Mouse (Mus musculus) hindbrain, embryonic 10.5 days (tissue): Measurements from ENCODE around the gene Inpp4a. TPM values are rescaled to one million over a fixed set of nuclear protein-coding genes. Genes with fewer than 3 reads are reported as not detected.

Source experiments
- DNase-seq: peaks from one replicate; pipeline ENCODE4 v3.0.0-alpha.2; 2017; ENCODE audit warnings: low spot score
- H3K27ac ChIP-seq: fragments of 300-500 bp; sonication (generic); 2 replicates; pipeline ENCODE4 v1.5.1; 2016; ENCODE audit warnings: mild to moderate bottlenecking, moderate library complexity
- H3K27me3 ChIP-seq: fragments of 300-500 bp; sonication (generic); 2 replicates; pipeline ENCODE4 v1.6.1; 2016; ENCODE audit warnings: mild to moderate bottlenecking; ENCODE audit not compliant: poor library complexity, insufficient read depth, severe bottlenecking
- H3K36me3 ChIP-seq: fragments of 300-500 bp; sonication (generic); 2 replicates; pipeline ENCODE4 v1.6.1; 2016; ENCODE audit warnings: mild to moderate bottlenecking, moderate library complexity
- H3K4me1 ChIP-seq: fragments of 300-500 bp; sonication (generic); replicated peaks from 2 replicates; pipeline ENCODE4 v1.6.1; 2016; ENCODE audit warnings: mild to moderate bottlenecking
- H3K4me3 ChIP-seq: fragments of 300-500 bp; sonication (generic); 2 replicates; pipeline ENCODE4 v1.5.1; 2016; ENCODE audit warnings: mild to moderate bottlenecking, moderate library complexity
- H3K9me3 ChIP-seq: fragments of 300-500 bp; sonication (generic); 2 replicates; pipeline ENCODE4 v1.6.1; 2016; ENCODE audit warnings: mild to moderate bottlenecking, moderate library complexity
- WGBS: fragments of 180-500 bp; shearing (Covaris S2); methylation state at CpG from one replicate; pipeline ENCODE4 v1.1.7; 2016; 5-methylcytosine and 5-hydroxymethylcytosine counted together
- polyA plus RNA-seq: library from polyadenylated mRNA; unstranded; fragments of >200 nt; fragmentation: Nextera tagmentation; extraction: Ambion mirVana; gene quantifications from 2 replicates; pipeline ENCODE4 v1.2.1, GENCODE M21; 2016

The Inpp4a gene
- polyA plus RNA-seq, 1 experiment from 2014 or later, result 21.8 TPM

GRCm38 (mm10) chr1:37408059-37408458 is 108.4 kb downstream of the Inpp4a start:
- 87% methylated on average over 8 of the region's 8 CpGs for WGBS
- Histone ChIP-seq H3K4me3 (no peak overlapping the region), H3K4me1 (0 out of 2 replicates have a peak, but pooled peaks cover 7% of the 10 kb centered on the region), H3K36me3 (no peaks in the 10 kb centered on the region), H3K27me3 (no peaks in the 10 kb centered on the region), H3K27ac (no peak overlapping the region), H3K9me3 (no peaks in the 10 kb centered on the region)
- no peak for DNase-seq

- Histone ChIP-seq H3K27ac (no peak overlapping the region), H3K4me3 (no peak overlapping the region), H3K9me3 (no peaks in the 10 kb centered on the region), H3K4me1 (0 out of 2 replicates have a peak, but pooled peaks cover 7% of the 10 kb centered on the region), H3K27me3 (no peaks in the 10 kb centered on the region), H3K36me3 (no peaks in the 10 kb centered on the region)
- DNase-seq, result no peak
- 84% methylated on average over 3 of the region's 3 CpGs for WGBS
Measured at GRCm38 (mm10) chr1:37408678-37409077, 109.0 kb downstream of the Inpp4a start.

- DNase-seq, result no peak
- 0 out of 2 replicates have a peak, but pooled peaks cover 7% of the 10 kb centered on the region for H3K4me1 ChIP-seq
- H3K27me3 ChIP-seq, result no peaks in the 10 kb centered on the region
- no peak overlapping the region for H3K4me3 ChIP-seq
- H3K27ac ChIP-seq, result no peak overlapping the region
- no peaks in the 10 kb centered on the region for H3K36me3 ChIP-seq
- H3K9me3 ChIP-seq, result no peaks in the 10 kb centered on the region
Measured at GRCm38 (mm10) chr1:37409647-37410046, 110.0 kb downstream of the Inpp4a start.

- no peak overlapping the region for H3K4me3 ChIP-seq
- WGBS, result 93% methylated on average over 1 of the region's 1 CpGs
- no peaks in the 10 kb centered on the region; the same call in 1 of the 2 replicates for H3K9me3 ChIP-seq
- H3K27me3 ChIP-seq, result no peaks in the 10 kb centered on the region
- H3K4me1 ChIP-seq, result no peaks in the 10 kb centered on the region
- H3K27ac ChIP-seq, result no peak overlapping the region
- peaks cover 40% of the 10 kb centered on the region for H3K36me3 ChIP-seq
- no peak for DNase-seq
Measured at GRCm38 (mm10) chr1:37415394-37415793, 115.7 kb downstream of the Inpp4a start.

GRCm38 (mm10) chr1:37419420-37419819 is 119.8 kb downstream of the Inpp4a start:
- no peak overlapping the region for H3K27ac ChIP-seq
- H3K27me3 ChIP-seq, result no peaks in the 10 kb centered on the region
- H3K4me3 ChIP-seq, result no peak overlapping the region
- H3K36me3 ChIP-seq, result peaks cover 75% of the 10 kb centered on the region
- H3K4me1 ChIP-seq, result no peaks in the 10 kb centered on the region
- WGBS, result 100% methylated on average over 1 of the region's 1 CpGs
- DNase-seq, result no peak
- H3K9me3 ChIP-seq, result peaks cover 10% of the 10 kb centered on the region

GRCm38 (mm10) chr1:37427144-37427875 is 127.6 kb downstream of the Inpp4a start:
- Histone ChIP-seq H3K27ac (no peak overlapping the region), H3K9me3 (peaks cover 11% of the 10 kb centered on the region), H3K36me3 (peaks cover 63% of the 10 kb centered on the region), H3K27me3 (no peaks in the 10 kb centered on the region), H3K4me3 (no peak overlapping the region), H3K4me1 (peaks cover 23% of the 10 kb centered on the region)
- no peak for DNase-seq
- WGBS, result 94% methylated on average over 8 of the region's 8 CpGs

- peaks cover 7% of the 10 kb centered on the region for H3K9me3 ChIP-seq
- 79% methylated on average over 2 of the region's 2 CpGs for WGBS
- peaks cover 64% of the 10 kb centered on the region for H3K36me3 ChIP-seq
Measured at GRCm38 (mm10) chr1:37428911-37429310, 129.2 kb downstream of the Inpp4a start.

GRCm38 (mm10) chr1:37429366-37430296 is 130.0 kb downstream of the Inpp4a start, which contains the start of the genes Coa5 and Unc50:
Gene Coa5 (minus strand): TSS chr1:37430103.
Gene Unc50 (plus strand): TSS chr1:37430139.
- Histone ChIP-seq H3K4me1 (peaks cover 23% of the 10 kb centered on the region), H3K36me3 (peaks cover 61% of the 10 kb centered on the region), H3K27me3 (no peaks in the 10 kb centered on the region), H3K4me3 (peak within 1 kb of the TSS; percentile 90), H3K9me3 (no peaks in the 10 kb centered on the region; the same call in 1 of the 2 replicates), H3K27ac (peak within 1 kb of the TSS; percentile 91)
- WGBS, result 4% methylated on average over 57 of the region's 57 CpGs
- peak; percentile 91 for DNase-seq

More at GRCm38 (mm10) chr1:37428911-37429310, 129.2 kb downstream of the Inpp4a start:
- 0 out of 2 replicates have a peak overlapping the region, but pooled peaks have one; percentile 91 for H3K27ac ChIP-seq
- DNase-seq, result no peak
- H3K4me1 ChIP-seq, result peaks cover 23% of the 10 kb centered on the region
- peak overlapping the region; percentile 90 for H3K4me3 ChIP-seq
- no peaks in the 10 kb centered on the region for H3K27me3 ChIP-seq

GRCm38 (mm10) chr1:37430297-37430840 is 130.7 kb downstream of the Inpp4a start:
- Histone ChIP-seq H3K9me3 (no peaks in the 10 kb centered on the region), H3K27ac (peak overlapping the region; percentile 91), H3K27me3 (no peaks in the 10 kb centered on the region), H3K36me3 (peaks cover 57% of the 10 kb centered on the region), H3K4me3 (peak overlapping the region; percentile 90), H3K4me1 (peaks cover 23% of the 10 kb centered on the region)
- no peak for DNase-seq
- 2% methylated on average over 40 of the region's 40 CpGs for WGBS

GRCm38 (mm10) chr1:37436419-37436818 is 136.8 kb downstream of the Inpp4a start:
- Histone ChIP-seq H3K9me3 (no peaks in the 10 kb centered on the region), H3K27ac (no peak overlapping the region), H3K4me1 (peaks cover 5% of the 10 kb centered on the region), H3K36me3 (peaks cover 92% of the 10 kb centered on the region), H3K4me3 (no peak overlapping the region), H3K27me3 (no peaks in the 10 kb centered on the region)
- no peak for DNase-seq
- 92% methylated on average over 3 of the region's 3 CpGs for WGBS

GRCm38 (mm10) chr1:37442848-37443835 is 143.5 kb downstream of the Inpp4a start:
- no peaks in the 10 kb centered on the region for H3K4me1 ChIP-seq
- 92% methylated on average over 16 of the region's 16 CpGs for WGBS
- no peak overlapping the region for H3K4me3 ChIP-seq
- no peak for DNase-seq
- no peaks in the 10 kb centered on the region for H3K9me3 ChIP-seq
- no peak overlapping the region for H3K27ac ChIP-seq
- no peaks in the 10 kb centered on the region for H3K27me3 ChIP-seq
- H3K36me3 ChIP-seq, result peaks cover 46% of the 10 kb centered on the region
